Mouse (Mus musculus) CH12.LX (cell line): ENCODE measurements around the gene Rfc1. TPM values are rescaled to one million over a fixed set of nuclear protein-coding genes. Genes with fewer than 3 reads are reported as not detected.

ENCODE experiments used
- DNase-seq: peaks from one replicate; pipeline ENCODE4 v3.0.0-alpha.2; 2013; ENCODE audit errors: extremely low read depth
- H3K27ac ChIP-seq: 2 replicates; pipeline ENCODE4 v1.5.1; 2012; ENCODE audit warnings: low read depth, mild to moderate bottlenecking, control low read depth, moderate library complexity; ENCODE audit not compliant: insufficient read depth
- H3K27me3 ChIP-seq: replicated peaks from 2 replicates; pipeline ENCODE3; 2012; ENCODE audit warnings: inconsistent platforms
- H3K36me3 ChIP-seq, 2 experiments: replicated peaks in 1 of 2; 2 replicates each; pipeline versions ENCODE3 to v1.6.1; 2012; ENCODE audit warnings: inconsistent platforms in 1 of 2, low read length in 1 of 2, mild to moderate bottlenecking in 1 of 2, mixed read lengths in 1 of 2, moderate library complexity in 1 of 2; ENCODE audit not compliant: control insufficient read depth in 1 of 2, insufficient read depth in 1 of 2
- H3K4me1 ChIP-seq, 2 experiments: 2 replicates each; pipeline ENCODE4 v1.6.1; 2012; ENCODE audit warnings: inconsistent platforms in 1 of 2, moderate library complexity in 1 of 2; ENCODE audit not compliant: insufficient read depth in 2 of 2, control insufficient read depth in 1 of 2
- H3K4me2 ChIP-seq: 2 replicates; pipeline ENCODE4 v1.6.1; 2012; ENCODE audit warnings: low read depth, mild to moderate bottlenecking, control low read depth; ENCODE audit not compliant: poor library complexity, insufficient read depth, severe bottlenecking
- H3K4me3 ChIP-seq, 3 experiments: fragments of 150-350 bp in 1 of 3; sonication (generic) in 1 of 3; replicated peaks in 1 of 3; 2 replicates each; pipeline versions ENCODE3 to v1.5.1; 2011 to 2012; ENCODE audit warnings: low read depth in 2 of 3, low read length in 2 of 3, mild to moderate bottlenecking in 2 of 3, moderate library complexity in 2 of 3, control low read depth in 1 of 3, improper control_type of control experiment in 1 of 3, inconsistent platforms in 1 of 3, mixed read lengths in 1 of 3; ENCODE audit not compliant: poor library complexity in 1 of 3
- H3K79me2 ChIP-seq: replicated peaks from 2 replicates; pipeline ENCODE4 v1.6.1; 2012; ENCODE audit warnings: mild to moderate bottlenecking, moderate library complexity; ENCODE audit not compliant: control insufficient read depth, poor library complexity, insufficient read depth, severe bottlenecking; ENCODE audit errors: extremely low read depth
- H3K9ac ChIP-seq: 2 replicates; pipeline ENCODE4 v1.6.1; 2012; ENCODE audit warnings: low read depth, mild to moderate bottlenecking, control low read depth, moderate library complexity; ENCODE audit not compliant: insufficient read depth
- H3K9me3 ChIP-seq: replicated peaks from 2 replicates; pipeline ENCODE3; 2012; ENCODE audit warnings: low read length, inconsistent platforms, mixed read lengths
- BHLHE40 ChIP-seq: IDR thresholded peaks from 2 replicates; pipeline ENCODE4 v1.6.1; 2011; ENCODE audit warnings: mild to moderate bottlenecking, low read depth, low read length, improper control_type of control experiment
- CHD1 ChIP-seq: IDR thresholded peaks from 2 replicates; pipeline ENCODE4 v1.6.1; 2012; ENCODE audit warnings: low read depth, low read length, improper control_type of control experiment, inconsistent platforms
- CHD2 ChIP-seq: IDR thresholded peaks from 2 replicates; pipeline ENCODE4 v1.6.1; 2011; ENCODE audit warnings: low read length, improper control_type of control experiment
- CTCF ChIP-seq, 2 experiments: IDR thresholded peaks in 1 of 2; conservative IDR thresholded peaks in 1 of 2; 2 replicates each; pipeline ENCODE4 v1.5.1; 2011 to 2012; ENCODE audit warnings: low read depth in 2 of 2, low read length in 2 of 2, improper control_type of control experiment in 1 of 2, inconsistent platforms in 1 of 2, mild to moderate bottlenecking in 1 of 2, moderate library complexity in 1 of 2
- E2F4 ChIP-seq: IDR thresholded peaks from 2 replicates; pipeline ENCODE4 v1.6.1; 2011; ENCODE audit warnings: low read depth, low read length, improper control_type of control experiment; ENCODE audit not compliant: insufficient replicate concordance
- GABPA ChIP-seq: IDR thresholded peaks from 2 replicates; pipeline ENCODE4 v1.6.1; 2012; ENCODE audit warnings: low read depth, low read length, improper control_type of control experiment, inconsistent platforms; ENCODE audit not compliant: insufficient replicate concordance
- IRF4 ChIP-seq: IDR thresholded peaks from 2 replicates; pipeline ENCODE4 v1.6.1; 2014; ENCODE audit warnings: low read depth, mild to moderate bottlenecking, inconsistent platforms, low read length, improper control_type of control experiment
- JUN ChIP-seq: IDR thresholded peaks from 2 replicates; pipeline ENCODE4 v1.6.1; 2011; ENCODE audit warnings: low read depth, mild to moderate bottlenecking, low read length, improper control_type of control experiment, moderate library complexity; ENCODE audit not compliant: insufficient read depth
- JUND ChIP-seq: conservative IDR thresholded peaks from 2 replicates; pipeline ENCODE4 v1.6.1; 2011; ENCODE audit warnings: low read depth, low read length, improper control_type of control experiment
- KAT2A ChIP-seq: IDR thresholded peaks from 2 replicates; pipeline ENCODE4 v1.6.1; 2012; ENCODE audit warnings: low read length, improper control_type of control experiment, inconsistent platforms; ENCODE audit not compliant: insufficient replicate concordance
- MAFK ChIP-seq: IDR thresholded peaks from 2 replicates; pipeline ENCODE4 v1.6.1; 2011; ENCODE audit warnings: low read length, improper control_type of control experiment; ENCODE audit not compliant: insufficient replicate concordance
- MXI1 ChIP-seq: IDR thresholded peaks from 2 replicates; pipeline ENCODE4 v1.6.1; 2011; ENCODE audit warnings: mild to moderate bottlenecking, low read depth, low read length, improper control_type of control experiment
- MYC ChIP-seq: IDR thresholded peaks from 2 replicates; pipeline ENCODE4 v1.6.1; 2011; ENCODE audit warnings: low read depth, mild to moderate bottlenecking, improper control_type of control experiment, low read length
- NELFE ChIP-seq: IDR thresholded peaks from 2 replicates; pipeline ENCODE4 v1.6.1; 2011; ENCODE audit warnings: low read depth, low read length, improper control_type of control experiment
- NRF1 ChIP-seq: IDR thresholded peaks from 2 replicates; pipeline ENCODE4 v1.6.1; 2014; ENCODE audit warnings: low read depth, mild to moderate bottlenecking, inconsistent platforms, low read length, improper control_type of control experiment, moderate library complexity
- POLR2A ChIP-seq: IDR thresholded peaks from 2 replicates; pipeline ENCODE4 v1.6.1; 2011; ENCODE audit warnings: low read depth, mild to moderate bottlenecking, improper control_type of control experiment, low read length
- RAD21 ChIP-seq: IDR thresholded peaks from 2 replicates; pipeline ENCODE4 v1.6.1; 2011; ENCODE audit warnings: low read depth, mild to moderate bottlenecking, low read length, improper control_type of control experiment, moderate library complexity
- RCOR1 ChIP-seq: conservative IDR thresholded peaks from 2 replicates; pipeline ENCODE4 v1.6.1; 2012; ENCODE audit warnings: low read depth, mild to moderate bottlenecking, inconsistent platforms, low read length, improper control_type of control experiment
- SIN3A ChIP-seq: IDR thresholded peaks from 2 replicates; pipeline ENCODE4 v1.6.1; 2012; ENCODE audit warnings: low read length, improper control_type of control experiment, inconsistent platforms
- SMC3 ChIP-seq: IDR thresholded peaks from 2 replicates; pipeline ENCODE4 v1.6.1; 2011; ENCODE audit warnings: low read depth, low read length, improper control_type of control experiment
- TBP ChIP-seq: conservative IDR thresholded peaks from 2 replicates; pipeline ENCODE4 v1.6.1; 2011; ENCODE audit warnings: low read depth, low read length, improper control_type of control experiment
- TCF12 ChIP-seq: IDR thresholded peaks from 2 replicates; pipeline ENCODE4 v1.6.1; 2014; ENCODE audit warnings: low read depth, mild to moderate bottlenecking, inconsistent platforms, low read length, improper control_type of control experiment
- ZC3H11A ChIP-seq: IDR thresholded peaks from 2 replicates; pipeline ENCODE4 v1.6.1; 2012; ENCODE audit warnings: low read depth, mild to moderate bottlenecking, inconsistent platforms, low read length, improper control_type of control experiment
- ZMIZ1 ChIP-seq: IDR thresholded peaks from 2 replicates; pipeline ENCODE4 v1.6.1; 2012; ENCODE audit warnings: low read depth, mild to moderate bottlenecking, inconsistent platforms, low read length, improper control_type of control experiment
- ZNF384 ChIP-seq: IDR thresholded peaks from 2 replicates; pipeline ENCODE4 v1.6.1; 2012; ENCODE audit warnings: low read depth, low read length, improper control_type of control experiment, inconsistent platforms
- dilution Hi-C: fragments of 300-500 bp; cut with MboI; formaldehyde crosslinking; loops from 2 replicates; pipeline ENCODE4 v1.14.3; 2020; ENCODE audit warnings: low sequenced_read_pairs; ENCODE audit not compliant: extremely low pct_unique_long_range_greater_than_20kb, extremely low pct_ligation_motif_present
- in situ Hi-C: fragments of 300-500 bp; cut with MboI; formaldehyde crosslinking; loops from 3 replicates; pipeline ENCODE4 v1.14.3; 2019; ENCODE audit warnings: low sequenced_read_pairs, low pct_ligation_motif_present, low pct_unique_long_range_greater_than_20kb, mixed read lengths
- polyA plus RNA-seq: library from polyadenylated mRNA; unstranded; fragments of >175 nt; gene quantifications from 2 replicates; pipeline ENCODE4 v1.2.1, GENCODE M21; 2012; ENCODE audit warnings: low read depth; ENCODE audit not compliant: insufficient read length
- total RNA-seq, 2 experiments: library from RNA; depleted of rRNA; stranded (reverse); fragments of 300-350 nt in 1 of 2; fragments of >200 nt in 1 of 2; gene quantifications; 2 replicates each; pipeline ENCODE4 v1.2.3; 2012 to 2014

Rfc1 gene
- total and polyA plus RNA-seq, 3 experiments: 64.9 to 83.1 (median 80.8) TPM

GRCm38 (mm10) chr5:65221037-65221436, 114.4 kb downstream of the Rfc1 start:
- Histone ChIP-seq H3K4me3 (no peak overlapping the region), H3K9ac (no peak overlapping the region), H3K36me3 (no peaks in the 10 kb centered on the region), H3K27me3 (no peaks in the 10 kb centered on the region), H3K9me3 (no peaks in the 10 kb centered on the region), H3K4me2 (no peak overlapping the region), H3K4me1 (peaks cover 3 to 4% of the 10 kb centered on the region in 2 experiments; a peak in 1 of 4 replicates), H3K27ac (no peak overlapping the region), H3K79me2 (no peaks in the 10 kb centered on the region)
- no peak for DNase-seq
- TF ChIP-seq TBP: no peak
- no peak for TF ChIP-seq CHD2
- TF ChIP-seq MAFK: no peak
- TF ChIP-seq RAD21: no peak
- TF ChIP-seq ZMIZ1: no peak
- TF ChIP-seq E2F4: no peak
- TF ChIP-seq MXI1: no peak
- no peak for TF ChIP-seq NELFE
- no peak for TF ChIP-seq CHD1
- TF ChIP-seq ZC3H11A: no peak
- no peak for TF ChIP-seq TCF12
- TF ChIP-seq MYC: no peak
- no peak for TF ChIP-seq RCOR1
- TF ChIP-seq SIN3A: no peak
- no peak for TF ChIP-seq SMC3
- no peak for TF ChIP-seq POLR2A
- no peak for TF ChIP-seq CTCF (conservative IDR thresholded peaks at IDR 0.05 in 1 of 2, IDR thresholded peaks at IDR 0.05 in 1 of 2; ENCODE audit: low read depth in 2 of 2, low read length in 2 of 2)
- no peak for TF ChIP-seq BHLHE40
- in situ Hi-C loops (no loop called here), dilution Hi-C loops (no loop called here)

DNA sequence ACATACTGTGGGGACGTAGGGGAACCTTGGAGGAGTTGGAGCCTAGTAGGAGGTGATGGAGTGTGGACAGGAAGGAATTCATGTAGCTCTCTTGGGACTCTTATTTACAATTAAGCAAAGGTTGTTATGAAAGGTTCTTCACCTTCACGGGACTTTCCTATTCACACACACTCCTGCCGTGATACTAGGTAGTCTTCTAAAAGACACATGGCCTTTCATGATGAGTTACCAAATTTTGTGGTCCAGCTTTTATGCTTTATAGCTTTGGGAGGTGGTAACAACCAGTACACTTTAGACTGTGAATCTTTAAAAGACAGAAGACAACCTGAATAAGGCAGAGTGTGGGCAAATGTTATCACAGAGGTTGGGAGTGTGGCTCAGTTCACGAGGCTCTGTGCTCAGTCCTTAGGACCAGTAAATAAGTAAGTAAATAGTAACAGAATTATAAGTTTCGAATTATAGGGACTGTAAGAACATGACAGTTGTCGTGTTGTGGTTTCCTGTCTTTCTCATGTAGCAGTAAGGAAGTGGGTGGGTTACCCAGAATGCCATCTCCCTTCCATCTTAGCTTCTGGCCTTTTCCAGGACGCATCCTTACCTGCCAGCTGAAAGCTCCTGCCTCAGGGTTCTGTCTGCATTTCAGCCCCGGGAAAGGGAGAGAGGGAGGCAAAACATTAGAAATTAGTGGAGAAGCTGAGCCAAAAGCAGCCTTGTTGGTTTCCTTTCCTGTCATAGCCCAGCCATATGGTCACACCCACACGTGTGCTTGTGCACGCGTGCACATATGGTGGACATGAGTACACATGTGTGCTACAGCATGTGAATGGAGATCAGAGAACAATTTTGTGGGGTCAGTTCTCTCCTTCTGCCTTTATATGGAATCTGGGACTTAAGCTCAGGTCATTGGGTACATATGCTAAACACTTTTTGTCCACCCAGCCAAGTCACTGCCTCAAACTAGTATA, 117.9 kb downstream of the Rfc1 start:
- H3K9me3 ChIP-seq: no peaks in the 10 kb centered on the region
- H3K36me3 ChIP-seq: no peaks in the 10 kb centered on the region
- in situ Hi-C loops: no loop called here
- H3K27me3 ChIP-seq: no peaks in the 10 kb centered on the region
- no peak overlapping the region for H3K4me3 ChIP-seq
- TF ChIP-seq KAT2A: no peak
- TF ChIP-seq JUND: no peak
- no peak for TF ChIP-seq TBP
- no peak for TF ChIP-seq NRF1
- TF ChIP-seq IRF4: no peak
- TF ChIP-seq ZNF384: no peak
- no peak for TF ChIP-seq JUN
- no peak for TF ChIP-seq ZC3H11A
- TF ChIP-seq GABPA: no peak
- no peak for TF ChIP-seq MYC
- TF ChIP-seq BHLHE40: no peak
- H3K79me2 ChIP-seq: no peaks in the 10 kb centered on the region
- no peak for DNase-seq
- no peak overlapping the region for H3K27ac ChIP-seq
- dilution Hi-C loops: no loop called here
- H3K4me1 ChIP-seq: peaks cover 3 to 4% of the 10 kb centered on the region in 2 experiments; a peak in 1 of 4 replicates
- H3K9ac ChIP-seq: no peak overlapping the region
- no peak overlapping the region for H3K4me2 ChIP-seq
